Mouse (Mus musculus) limb, embryonic 14.5 days (tissue): Measurements from ENCODE around the gene Anxa6. TPM values are rescaled to one million over a fixed set of nuclear protein-coding genes. Genes with fewer than 3 reads are reported as not detected.

Experiments used
- ATAC-seq: fragments of 200-750 bp; cut with Nextera tagmentation; 2 replicates; pipeline ENCODE4 v1.8.0; 2017; ENCODE audit warnings: low read depth, moderate number of reproducible peaks, moderate TSS enrichment; ENCODE audit not compliant: low FRiP score
- DNase-seq: peaks from one replicate; pipeline ENCODE4 v3.0.0-alpha.2; 2015; ENCODE audit warnings: low spot score
- H3K27ac ChIP-seq: fragments of 300-500 bp; sonication (generic); replicated peaks from 2 replicates; pipeline ENCODE4 v1.5.1; 2014; ENCODE audit warnings: low read depth, mild to moderate bottlenecking, low read length, moderate library complexity, mixed read lengths
- H3K27me3 ChIP-seq: fragments of 300-500 bp; sonication (generic); 2 replicates; pipeline ENCODE4 v1.6.1; 2014; ENCODE audit warnings: low read length, mixed read lengths; ENCODE audit not compliant: control insufficient read depth, insufficient read depth
- H3K36me3 ChIP-seq: fragments of 300-500 bp; sonication (generic); 2 replicates; pipeline ENCODE4 v1.6.1; 2014; ENCODE audit warnings: mild to moderate bottlenecking, low read length, moderate library complexity, mixed read lengths; ENCODE audit not compliant: control insufficient read depth, insufficient read depth
- H3K4me1 ChIP-seq: fragments of 300-500 bp; sonication (generic); 2 replicates; pipeline ENCODE4 v1.6.1; 2014; ENCODE audit warnings: antibody characterized with exemption, low read length, mixed read lengths; ENCODE audit not compliant: control insufficient read depth, insufficient read depth
- H3K4me2 ChIP-seq: fragments of 300-500 bp; sonication (generic); replicated peaks from 2 replicates; pipeline ENCODE4 v1.6.1; 2014; ENCODE audit warnings: low read depth, mild to moderate bottlenecking, low read length, moderate library complexity; ENCODE audit not compliant: severe bottlenecking
- H3K4me3 ChIP-seq: fragments of 300-500 bp; sonication (generic); replicated peaks from 2 replicates; pipeline ENCODE4 v1.5.1; 2014; ENCODE audit warnings: low read length
- H3K9ac ChIP-seq: fragments of 300-500 bp; sonication (generic); 2 replicates; pipeline ENCODE4 v1.6.1; 2014; ENCODE audit warnings: mild to moderate bottlenecking, low read depth, low read length, moderate library complexity; ENCODE audit not compliant: severe bottlenecking
- H3K9me3 ChIP-seq: fragments of 300-500 bp; sonication (generic); 2 replicates; pipeline ENCODE4 v1.6.1; 2016; ENCODE audit warnings: low read length; ENCODE audit not compliant: control insufficient read depth
- POLR2A ChIP-seq: fragments of 200-500 bp; IDR thresholded peaks from 2 replicates; pipeline ENCODE4 v1.8.0; 2012; ENCODE audit warnings: inconsistent platforms, mild to moderate bottlenecking, moderate library complexity, borderline replicate concordance; ENCODE audit not compliant: insufficient read depth, insufficient read length; ENCODE audit errors: extremely low read depth
- WGBS: fragments of 180-500 bp; shearing (Covaris S2); extraction: QIAGEN DNeasy Blood & Tissue Kit; methylation state at CpG from one replicate; pipeline ENCODE4 v1.1.7; 2014; 5-methylcytosine and 5-hydroxymethylcytosine counted together
- polyA plus RNA-seq, 2 experiments: library from polyadenylated mRNA; depleted of rRNA in 1 of 2; stranded (reverse) in 1 of 2; unstranded in 1 of 2; fragments of >200 nt; fragmentation: Nextera tagmentation in 1 of 2; extraction: Ambion mirVana in 1 of 2; gene quantifications; 2 replicates each; pipeline versions ENCODE4 v1.2.1 to v1.2.3; 2012 to 2014

The Anxa6 gene
- polyA plus RNA-seq (2012; rRNA removed) (272 and 281 TPM in 2 replicates), polyA plus RNA-seq (2014; fragmentation: Nextera tagmentation; extraction: Ambion mirVana) (390 and 395 TPM in 2 replicates)

GRCm38 (mm10) chr11:55033040-55033660 lies at the start of gene Anxa6:
Gene Anxa6, minus strand, starts transcription at chr11:55033445.
- Histone ChIP-seq H3K9me3 (no peaks in the 10 kb centered on the region), H3K27ac (peak within 1 kb of the TSS; percentile 82), H3K27me3 (no peaks in the 10 kb centered on the region), H3K4me3 (peak within 1 kb of the TSS; percentile 90), H3K4me1 (peaks cover 29% of the 10 kb centered on the region), H3K4me2 (peak within 1 kb of the TSS; percentile 86), H3K9ac (peak within 1 kb of the TSS; percentile 82), H3K36me3 (0 out of 2 replicates have a peak, but pooled peaks cover 3% of the 10 kb centered on the region)
- WGBS = under 1% methylated on average over 40 of the region's 41 CpGs
- DNase-seq (peak; percentile 86), ATAC-seq (peak; percentile 93)
- 0 out of 2 replicates have a peak, but pooled peaks have one; percentile 55 for TF ChIP-seq POLR2A

DNA sequence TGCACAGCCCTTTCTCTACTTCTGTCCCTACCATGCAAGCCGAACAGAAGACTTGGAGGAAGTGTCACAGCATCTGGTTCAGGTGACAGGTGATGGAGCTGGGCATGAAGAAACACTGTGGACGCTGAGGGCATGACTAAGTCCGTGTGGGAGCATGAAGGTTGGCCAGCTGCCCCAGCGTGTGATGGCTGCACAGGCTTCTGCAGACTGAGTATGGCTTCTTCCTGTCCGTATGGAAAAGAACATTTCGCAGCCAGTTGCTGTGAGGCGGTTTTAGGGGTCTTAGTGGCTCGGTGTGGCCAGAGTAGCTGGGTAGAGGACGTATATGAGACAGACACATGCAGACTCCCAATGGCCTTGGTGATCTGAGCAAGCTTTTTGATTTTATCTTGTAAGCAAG lies 48.0 kb upstream of the Anxa6 start:
- no peak for DNase-seq
- H3K9ac ChIP-seq = no peak overlapping the region
- no peak for ATAC-seq
- H3K4me1 ChIP-seq = peaks cover 6% of the 10 kb centered on the region; the same call in 1 of the 2 replicates
- H3K9me3 ChIP-seq = no peaks in the 10 kb centered on the region
- H3K4me2 ChIP-seq = no peak overlapping the region
- no peak overlapping the region for H3K27ac ChIP-seq
- H3K4me3 ChIP-seq = no peak overlapping the region
- 89% methylated on average over 9 of the region's 9 CpGs for WGBS
- no peaks in the 10 kb centered on the region for H3K36me3 ChIP-seq
- TF ChIP-seq POLR2A = no peak
- H3K27me3 ChIP-seq = no peaks in the 10 kb centered on the region

- ATAC-seq (no peak), DNase-seq (no peak)
- no peaks in the 10 kb centered on the region for H3K9me3 ChIP-seq
- H3K36me3 ChIP-seq = no peaks in the 10 kb centered on the region
- H3K27ac ChIP-seq = no peak overlapping the region
- no peak for TF ChIP-seq POLR2A
- 89% methylated on average over 4 of the region's 4 CpGs for WGBS
- H3K4me2 ChIP-seq = no peak overlapping the region
- H3K4me1 ChIP-seq = peaks cover 6% of the 10 kb centered on the region; the same call in 1 of the 2 replicates
- no peak overlapping the region for H3K9ac ChIP-seq
- no peaks in the 10 kb centered on the region for H3K27me3 ChIP-seq
- H3K4me3 ChIP-seq = no peak overlapping the region
Measured at GRCm38 (mm10) chr11:55079180-55079579, 45.9 kb upstream of the Anxa6 start.

- Histone ChIP-seq H3K36me3 (no peaks in the 10 kb centered on the region), H3K4me1 (peaks cover 6% of the 10 kb centered on the region; the same call in 1 of the 2 replicates), H3K9me3 (no peaks in the 10 kb centered on the region), H3K27me3 (no peaks in the 10 kb centered on the region), H3K4me2 (peak overlapping the region; percentile 92; the same call in 1 of the 2 replicates), H3K9ac (no peak overlapping the region), H3K27ac (no peak overlapping the region), H3K4me3 (peak overlapping the region; percentile 44; the same call in 1 of the 2 replicates)
- no peak for TF ChIP-seq POLR2A
- ATAC-seq = no peak
- WGBS = 51% methylated on average over 3 of the region's 3 CpGs
- DNase-seq = no peak
Measured at GRCm38 (mm10) chr11:55078502-55078901, 45.3 kb upstream of the Anxa6 start.

DNA sequence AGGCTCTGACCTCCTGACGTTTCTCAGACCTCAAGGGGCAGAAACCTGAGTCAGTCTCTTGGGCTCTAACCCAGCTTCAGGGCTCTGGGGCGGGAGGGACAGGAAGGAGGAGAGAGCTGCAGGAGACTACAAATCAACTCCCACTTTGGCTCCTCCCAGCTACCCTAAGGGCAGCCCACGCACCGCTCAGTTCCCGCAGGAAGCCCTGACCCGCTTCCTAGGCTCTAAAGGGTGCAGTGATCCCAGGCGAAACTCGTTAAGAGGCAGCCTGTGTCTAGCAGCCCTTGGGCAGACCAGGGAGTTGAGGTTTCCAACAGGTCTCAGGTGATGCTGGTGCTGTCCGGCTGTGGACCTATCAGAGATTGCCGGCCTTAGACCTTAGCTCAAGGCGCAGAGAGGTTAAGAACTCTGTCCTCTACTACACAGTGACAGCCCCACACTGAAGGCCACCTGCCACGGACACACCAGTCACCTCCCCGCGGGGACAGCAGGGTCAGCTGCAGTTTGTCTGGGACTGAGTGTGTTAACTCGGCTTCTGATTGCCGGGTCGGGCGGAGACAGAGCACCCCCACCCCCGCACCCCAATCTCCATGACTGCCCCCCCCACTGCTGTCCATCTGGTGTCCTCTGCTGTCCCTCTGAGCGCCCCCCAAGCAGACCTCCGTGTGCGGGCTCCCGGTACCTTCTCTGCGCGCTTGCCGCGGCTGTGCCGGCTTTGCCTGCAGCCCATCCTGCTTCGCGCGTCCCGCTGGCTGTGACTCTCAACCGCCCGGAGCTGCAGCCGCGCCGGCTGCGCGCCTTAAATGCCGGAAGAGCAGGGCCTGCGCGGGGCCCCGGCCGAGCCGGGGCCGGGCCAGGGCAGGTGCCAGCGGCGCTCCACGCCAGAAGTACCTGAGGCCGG lies 44.3 kb upstream of the Anxa6 start, which contains the start of gene Ccdc69:
Gene Ccdc69 (minus strand): TSS at position 801 of the 901 bp plus-strand sequence.
- DNase-seq (peak; percentile 9), ATAC-seq (peak; percentile 56; the same call in 1 of the 2 replicates)
- Histone ChIP-seq H3K4me3 (peak within 1 kb of the TSS; percentile 44), H3K36me3 (no peaks in the 10 kb centered on the region), H3K9ac (peak within 1 kb of the TSS; percentile 52), H3K27ac (no peak within 1 kb of the TSS), H3K27me3 (no peaks in the 10 kb centered on the region), H3K9me3 (no peaks in the 10 kb centered on the region), H3K4me2 (peak within 1 kb of the TSS; percentile 92), H3K4me1 (peaks cover 6% of the 10 kb centered on the region; the same call in 1 of the 2 replicates)
- no peak for TF ChIP-seq POLR2A
- 1% methylated on average over 48 of the region's 50 CpGs for WGBS
